Mouse (Mus musculus) right cerebral cortex, adult 18-20 months (tissue): Measurements from ENCODE around the gene Optn.

Source experiments
- DNase-seq: peaks from one replicate; pipeline ENCODE4 v3.0.0; 2022; ENCODE audit warnings: mixed read lengths

Optn gene

DNA sequence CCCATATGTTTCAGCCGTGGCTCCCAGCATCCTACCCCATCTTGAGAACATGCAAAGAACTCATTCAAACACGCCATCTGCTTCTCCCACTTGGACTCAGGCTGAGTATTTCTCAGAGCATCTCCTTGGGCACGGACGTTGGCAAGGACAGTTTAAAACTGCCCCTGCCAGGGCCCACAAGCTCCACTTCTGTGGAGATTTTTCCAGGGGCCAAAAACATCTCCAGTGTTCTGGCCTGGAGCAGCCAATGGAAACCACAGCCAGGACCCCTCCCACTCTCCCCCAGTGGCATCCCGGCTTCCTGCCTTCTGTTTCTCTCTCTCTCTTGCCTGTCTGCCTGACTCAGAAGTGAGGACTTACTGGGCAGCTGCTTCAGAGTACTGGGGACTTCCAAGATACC is 88.0 kb downstream of the Optn start, which contains the start of gene Ucma:
Gene Ucma (plus strand): TSS at position 316 of the 400 bp plus-strand sequence.
- DNase-seq = peak; percentile 38
